Mouse (Mus musculus) cerebellum, postnatal 14 days (tissue): ENCODE measurements around the gene Prim2.

Experiments used
- DNase-seq, 2 experiments: peaks; one replicate each; pipeline ENCODE4 v3.0.0; 2021; ENCODE audit warnings: mixed read lengths in 2 of 2

The Prim2 gene

DNA sequence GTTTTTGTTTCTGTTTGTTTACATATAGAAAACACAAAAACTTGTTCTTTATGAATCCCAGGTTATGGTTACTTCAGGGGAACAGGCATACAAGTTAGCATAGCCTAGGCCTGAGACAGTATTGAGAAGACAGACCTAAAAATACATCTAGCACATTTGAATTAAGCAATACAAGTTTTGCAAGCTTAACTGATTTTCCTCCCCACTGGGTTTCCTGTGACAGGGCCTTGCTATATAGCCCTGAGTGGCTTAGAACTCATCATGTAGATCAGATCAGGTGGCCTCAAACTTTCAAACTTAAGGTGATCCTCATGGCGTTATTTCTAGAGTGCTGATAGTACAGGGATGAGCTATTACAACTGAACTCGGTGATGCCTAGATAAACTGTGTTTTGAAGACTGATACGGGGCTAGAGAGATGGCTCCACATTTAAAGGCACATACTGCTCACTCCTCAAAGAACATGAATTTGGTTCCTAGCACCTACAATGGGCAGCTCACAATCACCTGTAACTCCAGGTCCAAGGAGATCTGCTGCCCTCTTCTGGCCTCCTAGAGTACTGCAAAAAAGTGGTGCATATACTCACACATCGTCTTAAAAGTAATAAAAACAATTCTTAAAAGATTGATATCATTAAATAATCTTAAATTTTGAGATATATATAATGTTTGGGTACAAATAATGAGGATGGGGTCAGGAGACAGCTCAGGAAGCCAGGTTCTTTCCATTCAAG lies 133.2 kb downstream of the Prim2 start:
- peak in 1 of 2 experiments; percentile 26 for DNase-seq

DNA sequence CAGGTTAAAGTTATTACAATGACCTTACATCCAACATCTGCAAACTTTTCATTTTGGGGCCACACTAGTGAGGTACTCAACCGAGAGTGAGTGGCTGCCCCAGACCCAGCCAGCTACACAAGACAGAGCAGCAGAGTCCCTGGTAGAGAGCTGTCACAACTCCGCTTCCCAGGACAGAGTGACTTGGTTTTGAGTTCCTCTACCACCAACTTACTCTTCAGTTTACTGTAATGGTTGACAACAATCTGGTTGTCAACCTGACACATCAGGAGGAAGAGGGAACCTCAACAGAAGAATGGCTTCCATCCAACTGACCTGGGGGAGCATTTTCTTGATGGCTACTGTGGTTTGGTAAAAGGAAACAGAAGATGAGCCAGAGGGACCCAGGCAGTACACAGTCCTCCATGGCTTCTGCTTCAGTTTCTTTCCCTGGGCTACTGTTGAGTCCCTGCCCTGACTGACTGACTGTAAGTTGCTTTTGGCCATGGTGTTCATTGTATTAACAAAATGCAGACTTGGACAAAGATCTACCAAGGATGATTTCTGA lies 134.4 kb downstream of the Prim2 start:
- DNase-seq: no peak

DNA sequence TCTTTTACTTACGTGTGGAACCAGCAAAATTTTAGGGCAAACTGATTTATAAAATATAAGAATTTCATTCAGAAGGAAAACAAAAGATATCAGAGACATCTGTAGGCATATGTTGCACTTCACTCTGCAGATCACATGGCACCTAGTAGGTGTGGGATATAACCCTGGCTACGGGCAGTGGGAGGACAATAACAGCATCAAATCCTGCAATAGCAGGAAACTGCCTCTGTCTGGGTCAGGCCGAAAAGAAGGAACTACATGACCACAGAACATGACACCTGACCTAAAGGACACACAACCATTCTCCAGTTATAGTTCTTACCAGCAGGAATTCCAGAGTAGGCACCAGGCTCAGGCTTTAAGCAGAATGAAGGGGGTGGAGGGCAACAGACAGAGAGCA lies 137.7 kb downstream of the Prim2 start:
- no peak for DNase-seq

- DNase-seq: no peak
Observed at GRCm38 (mm10) chr1:33531097-33531856, 138.3 kb downstream of the Prim2 start.

DNA sequence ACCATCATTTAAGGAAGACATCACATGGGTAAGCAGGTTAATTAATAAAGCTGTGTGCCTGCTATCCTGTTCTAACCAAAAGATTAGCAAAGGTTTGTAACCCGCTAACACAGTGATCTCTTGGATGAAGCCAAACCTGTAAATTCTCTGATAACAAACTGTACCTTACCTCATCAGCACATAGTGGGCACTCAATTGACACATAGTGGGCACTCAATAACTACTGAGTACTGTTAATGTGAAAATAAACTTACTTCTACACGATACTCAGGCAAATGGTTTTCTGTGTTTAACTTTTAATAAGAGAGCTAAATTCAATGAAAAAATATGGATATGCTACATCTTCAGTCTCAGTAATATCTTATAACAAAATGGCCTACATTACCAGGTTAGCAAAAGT lies 139.1 kb downstream of the Prim2 start:
- no peak for DNase-seq

DNA sequence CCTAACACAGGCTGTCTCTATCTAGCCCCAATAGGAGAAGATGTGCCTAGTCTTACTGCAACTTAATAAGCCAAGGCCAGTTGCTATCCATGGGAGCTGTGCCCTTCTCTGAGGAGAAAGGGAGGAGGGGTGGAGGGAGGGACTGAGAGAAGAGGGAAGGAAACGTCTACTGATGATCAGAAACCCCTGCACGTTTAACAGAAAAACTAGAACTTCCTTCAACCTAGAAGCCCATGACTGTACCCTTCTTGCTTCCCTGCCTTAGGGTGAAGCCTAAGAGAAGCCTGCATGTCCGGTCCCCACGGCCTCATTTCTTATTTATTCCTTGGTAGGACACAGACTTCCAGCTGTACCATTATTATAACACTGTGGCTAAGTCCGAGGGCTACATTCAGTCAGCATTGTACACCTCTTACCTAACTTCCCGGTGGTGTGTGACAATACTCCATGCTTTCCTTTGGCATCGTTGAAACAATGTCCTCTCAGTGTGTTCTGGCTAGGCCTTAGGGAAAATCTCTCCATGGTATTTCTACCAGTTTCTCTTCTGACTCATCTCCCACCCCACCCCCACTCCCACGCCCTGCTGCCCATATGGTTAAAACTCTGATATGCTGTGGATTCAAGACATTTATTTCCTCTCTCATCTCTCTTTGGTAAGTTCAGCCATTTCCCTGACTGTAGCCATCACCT lies 139.9 kb downstream of the Prim2 start:
- no peak for DNase-seq

GRCm38 (mm10) chr1:33527352-33527863 lies 142.2 kb downstream of the Prim2 start:
- no peak for DNase-seq

DNA sequence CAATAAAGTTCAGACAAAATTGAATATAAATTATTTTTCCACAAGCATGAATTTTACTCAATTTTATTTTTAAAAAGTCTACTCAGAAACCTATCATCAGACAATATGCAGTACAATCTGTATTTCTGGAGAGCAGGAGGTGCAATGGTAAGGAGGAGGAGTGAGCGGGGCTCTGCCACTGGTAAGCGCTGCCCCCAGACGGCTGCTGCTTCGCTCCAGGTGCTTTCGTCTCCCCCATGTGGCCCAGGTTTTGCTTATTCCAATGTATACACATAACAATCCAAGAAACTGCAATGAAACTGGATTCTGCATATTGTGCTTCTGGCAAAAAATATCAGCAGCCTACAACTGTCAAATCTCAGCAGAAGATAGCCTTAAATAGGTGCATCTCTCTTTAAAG lies 146.4 kb downstream of the Prim2 start:
- DNase-seq: no peak

DNA sequence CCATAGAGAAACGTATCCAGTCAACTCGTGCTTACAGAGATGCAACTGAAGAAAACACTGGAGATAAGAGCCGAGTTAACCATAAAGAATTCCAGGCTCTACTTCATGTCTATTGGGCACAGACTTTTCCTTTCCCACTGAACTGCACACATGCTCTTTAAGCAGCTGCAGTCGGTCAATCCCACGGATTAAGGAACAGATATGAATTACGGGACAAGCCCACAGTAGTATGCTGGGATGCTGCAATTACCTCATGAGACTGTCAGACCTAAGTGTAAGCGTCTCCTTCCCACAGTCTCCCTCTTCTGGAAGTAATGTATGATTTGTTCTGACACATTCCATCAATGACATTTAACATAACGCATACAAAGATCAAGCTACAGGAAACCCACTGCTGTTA lies 154.5 kb downstream of the Prim2 start:
- no peak for DNase-seq

GRCm38 (mm10) chr1:33511310-33511709 lies 158.3 kb downstream of the Prim2 start:
- no peak for DNase-seq

GRCm38 (mm10) chr1:33504371-33504770 lies 165.2 kb downstream of the Prim2 start:
- no peak for DNase-seq

DNA sequence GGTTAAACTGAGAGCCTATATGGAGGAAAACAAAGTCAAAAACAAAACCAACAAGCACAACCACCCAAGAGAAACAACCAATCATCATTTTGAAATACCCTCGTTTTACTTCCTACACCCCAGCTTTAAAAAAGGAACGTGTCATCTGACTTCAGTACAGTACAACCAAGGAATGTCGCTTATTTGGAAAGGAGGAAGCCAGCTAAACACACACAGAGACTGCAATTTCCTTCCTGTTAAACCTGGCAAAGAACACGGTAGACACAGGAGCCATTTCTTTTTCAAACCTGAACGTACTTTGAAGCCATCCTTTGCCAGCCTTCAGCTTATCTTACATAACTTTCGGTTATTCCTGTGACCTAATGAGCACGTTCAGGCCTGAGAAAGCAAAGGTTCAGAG lies 166.7 kb downstream of the Prim2 start:
- no peak for DNase-seq

DNA sequence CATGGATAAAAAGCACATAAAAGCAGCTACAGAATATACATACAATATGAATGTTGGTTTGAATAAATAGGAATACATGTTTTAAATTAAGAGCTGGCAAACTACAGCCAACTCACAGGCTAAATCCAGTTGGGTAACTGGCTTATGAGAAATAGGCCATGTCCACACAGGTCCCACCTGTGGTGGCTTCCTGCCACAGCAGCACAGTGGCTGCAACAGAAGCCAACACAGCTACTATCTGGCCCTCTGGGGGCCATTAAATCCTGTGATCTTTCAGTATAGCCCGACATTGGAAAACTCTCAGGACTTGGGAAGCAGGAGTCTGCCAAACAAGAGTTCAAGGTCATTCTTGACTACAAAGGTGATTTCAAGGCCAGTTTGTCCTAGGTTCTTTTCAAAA lies 167.3 kb downstream of the Prim2 start:
- DNase-seq: no peak

DNA sequence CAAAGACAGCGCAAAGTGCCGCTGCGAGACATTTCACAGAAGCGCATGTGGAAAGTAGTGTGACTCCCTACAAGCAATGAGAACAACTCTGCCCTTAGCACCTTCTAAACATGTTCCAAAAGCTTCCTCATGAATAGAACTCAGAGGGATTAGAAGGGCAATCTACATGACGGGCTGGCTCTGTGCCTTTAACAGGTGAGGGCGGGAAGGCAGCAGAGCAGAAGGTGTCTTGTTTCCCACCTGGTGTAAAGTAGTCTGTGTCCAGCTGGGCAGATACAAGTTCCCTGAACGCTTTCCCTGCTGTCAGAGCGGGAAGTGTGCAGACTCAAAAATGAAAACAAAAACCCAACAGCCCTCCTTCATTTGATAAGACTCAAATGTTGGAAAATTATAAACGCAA lies 169.5 kb downstream of the Prim2 start:
- DNase-seq: peak; percentile 56 to 67

DNA sequence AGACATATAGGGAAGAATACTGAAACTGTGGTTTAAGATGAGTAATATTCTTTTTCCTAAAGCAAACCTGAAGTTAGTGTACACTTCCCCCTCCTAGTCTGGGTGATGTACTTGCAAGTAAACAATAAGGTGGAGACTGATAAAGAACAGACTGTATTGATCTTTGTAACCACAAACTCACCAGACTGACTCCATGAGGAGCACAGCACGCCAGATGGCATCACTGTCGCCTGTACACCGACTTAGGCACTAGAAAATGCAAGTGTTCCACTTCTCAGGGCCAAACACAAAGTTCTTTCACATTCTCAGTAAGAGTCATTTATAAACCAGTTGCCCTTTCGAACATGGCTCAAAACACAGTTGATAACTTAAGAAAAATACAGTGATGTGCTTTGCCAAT lies 170.0 kb downstream of the Prim2 start:
- peak; percentile 18 to 40 for DNase-seq

- no peak for DNase-seq
Observed at GRCm38 (mm10) chr1:33496128-33496527, 173.5 kb downstream of the Prim2 start.

DNA sequence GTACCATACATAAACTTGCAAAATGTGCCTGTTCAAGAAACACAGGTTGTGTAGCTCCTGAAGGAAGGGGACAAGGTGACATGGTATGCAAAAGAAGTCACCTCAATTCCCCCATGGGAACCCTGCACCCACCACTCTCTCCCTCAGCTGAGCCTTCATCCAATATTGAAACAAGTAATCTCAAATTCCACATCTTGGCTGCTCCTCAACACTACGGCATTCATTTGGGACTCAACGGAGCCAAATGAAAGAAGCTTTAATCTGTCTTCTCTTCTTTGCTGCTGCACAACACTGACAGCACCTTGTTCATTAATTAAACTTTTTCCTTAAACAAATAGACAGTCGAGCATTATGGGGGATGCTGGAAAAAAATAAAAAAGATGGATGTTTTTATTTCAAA lies 174.0 kb downstream of the Prim2 start:
- no peak for DNase-seq

GRCm38 (mm10) chr1:33495203-33495553 lies 174.4 kb downstream of the Prim2 start:
- DNase-seq: no peak

DNA sequence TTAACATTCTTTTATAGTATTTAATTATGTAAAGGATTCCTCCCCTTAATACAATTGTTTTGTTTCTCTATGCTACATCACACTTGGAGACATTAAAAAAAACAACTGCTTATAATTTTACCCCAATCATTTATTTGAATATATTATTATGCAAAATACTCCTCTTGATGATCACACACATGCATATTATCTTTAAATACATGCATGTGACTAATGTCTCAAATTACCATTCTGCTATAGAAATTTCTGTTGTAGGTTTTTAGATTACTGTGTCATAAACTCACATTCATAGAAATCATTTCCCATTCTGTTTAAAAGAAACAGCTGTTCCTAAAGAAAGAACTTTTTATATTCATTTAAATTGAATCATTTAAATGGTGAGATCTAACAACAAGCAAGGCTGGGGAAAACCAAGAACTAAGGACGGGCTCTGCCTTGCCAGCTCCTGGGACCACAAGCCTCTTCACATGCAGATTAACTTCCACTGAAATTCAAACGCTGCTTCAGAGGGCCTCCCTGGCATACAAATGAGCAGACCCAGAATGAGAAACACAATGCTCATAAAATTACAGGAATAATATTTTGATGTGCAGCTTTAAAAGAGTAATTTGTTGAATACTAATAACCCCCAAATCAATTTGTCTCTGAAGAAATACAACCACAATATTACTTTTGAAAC lies 174.9 kb downstream of the Prim2 start:
- DNase-seq: no peak

DNA sequence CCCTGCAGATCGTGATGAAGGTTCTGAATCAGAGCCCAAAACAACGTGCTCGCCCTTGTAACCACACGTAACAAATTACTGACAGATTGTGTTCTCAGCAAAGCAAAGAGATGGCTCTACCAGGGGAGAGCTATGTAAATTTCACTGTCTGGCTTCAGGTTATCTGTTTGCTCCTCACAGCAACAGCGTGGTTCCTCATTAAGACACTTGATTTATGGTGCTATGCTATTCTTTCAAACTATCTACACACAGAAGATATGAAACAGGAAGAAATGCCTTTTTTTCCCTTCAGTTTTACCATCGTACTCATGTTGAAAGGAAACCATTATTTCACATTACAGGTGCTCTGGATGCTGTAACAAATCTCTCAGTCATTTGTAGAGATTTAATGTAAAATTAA lies 179.4 kb downstream of the Prim2 start:
- no peak for DNase-seq

DNA sequence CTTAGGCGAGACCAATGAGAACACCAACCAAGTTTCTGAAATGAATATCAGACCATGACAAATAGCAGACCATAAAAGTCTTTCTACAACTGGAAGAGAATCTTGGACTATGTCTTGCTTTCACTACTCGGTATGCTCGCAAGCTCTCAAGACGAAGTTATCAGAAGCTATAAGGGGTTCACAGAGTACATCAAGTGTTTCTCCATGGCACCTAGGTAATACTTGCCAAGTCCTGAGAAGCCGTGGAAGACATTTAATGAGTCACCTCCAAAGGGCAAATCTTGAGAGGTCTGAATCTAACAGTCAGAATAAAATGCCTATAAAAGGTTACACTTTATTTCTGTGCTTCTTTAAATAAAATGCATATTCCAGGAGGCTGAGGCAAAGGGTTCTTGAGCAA lies 181.2 kb downstream of the Prim2 start:
- DNase-seq: no peak

GRCm38 (mm10) chr1:33483746-33484145 lies 185.8 kb downstream of the Prim2 start:
- DNase-seq: no peak

DNA sequence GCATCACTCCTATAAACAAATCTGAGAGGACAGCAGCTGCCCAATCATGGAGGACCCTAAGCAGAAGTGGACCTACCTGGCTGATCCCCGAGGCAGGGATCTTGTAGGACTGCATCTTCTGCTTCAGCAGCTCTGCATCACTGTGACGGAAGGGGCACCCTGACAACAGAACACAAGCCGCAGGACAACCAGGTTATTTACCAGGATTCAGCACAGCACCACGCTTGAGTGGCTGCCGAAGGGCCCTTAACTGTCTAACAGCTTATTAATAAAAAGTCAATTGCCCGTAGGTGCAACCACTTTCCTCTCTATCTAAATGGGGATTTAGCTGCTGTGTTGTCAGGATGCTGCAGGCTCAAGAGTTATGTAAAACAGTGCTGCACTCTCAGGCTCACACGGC lies 189.2 kb downstream of the Prim2 start:
- no peak for DNase-seq
